Mouse (Mus musculus): ENCODE measurements around the gene Bicdl1.

- TF ChIP-seq CTCF (IDR thresholded peaks at IDR 0.05; ENCODE audit: low read depth, low read length) (no peak), TAL1 (conservative IDR thresholded peaks at IDR 0.05; ENCODE audit: low read depth, low read length) (no peak), GATA1 (IDR thresholded peaks at IDR 0.05; ENCODE audit: borderline replicate concordance, low read length) (no peak), POLR2AphosphoS5 (IDR thresholded peaks at IDR 0.05; ENCODE audit: insufficient replicate concordance, low read depth, low read length) (no peak), GATA2 (IDR thresholded peaks at IDR 0.05; ENCODE audit: borderline replicate concordance, low read depth, low read length) (no peak)
Observed at GRCm38 (mm10) chr5:115758431-115759180, 27.2 kb upstream of the Bicdl1 start.
